In the genomic region with DNA sequence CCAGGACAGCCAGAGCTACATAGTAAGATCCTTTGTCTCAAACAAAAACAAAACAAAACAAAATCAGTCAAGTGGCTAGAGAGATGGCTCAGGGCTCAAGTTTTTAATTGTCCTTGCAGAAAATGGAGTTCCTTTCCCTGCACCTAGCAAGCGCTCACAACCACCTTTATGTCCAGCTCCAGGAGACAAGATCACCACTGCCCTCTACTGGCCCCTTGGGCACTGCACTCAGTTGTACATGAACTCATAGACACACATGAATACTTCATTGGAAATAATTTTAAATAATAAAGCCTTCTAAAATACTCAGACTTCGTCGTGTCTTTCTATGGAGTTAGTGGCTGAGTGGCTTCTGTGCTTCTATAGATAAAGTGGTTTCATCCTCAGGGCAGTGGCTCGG, we compare ENCODE assay signal across 9 mouse cellular contexts. TPM values are rescaled to one million over a fixed set of nuclear protein-coding genes. Genes with fewer than 3 reads are reported as not detected.
DNase-seq lines count a peak whose midpoint lies in the region; ATAC-seq lines count a peak whose summit lies in the region.
"Had no signal": no experiment of that assay in that cellular context is flagged by ENCODE, and none has a peak within 500 bp of the region (broad histone marks: within the 10 kb centered on the region; RNA-seq: fewer than 3 reads in every experiment).

No protein-coding gene starts in this region.

- ATAC-seq in midbrain, embryonic 15.5 days (replicated peaks) = no peak
- no peak for ATAC-seq in liver, embryonic 13.5 days (ENCODE audit: low read depth)

- H3K4me2 ChIP-seq in midbrain, embryonic 15.5 days = no peak overlapping the region
- no peak overlapping the region for H3K4me2 ChIP-seq in liver, embryonic 13.5 days

- DNase-seq in midbrain, embryonic 10.5 days (ENCODE audit: low spot score) = peak; percentile 67
- peak; percentile 40 for DNase-seq in T-cell, adult 2 months (ENCODE audit: low spot score)
- peak; percentile 43 to 45 for DNase-seq in cerebellum, postnatal 36 days
- peak; percentile 70 for DNase-seq in heart, postnatal 4 days
- DNase-seq in liver, embryonic 13.5 days = peak; percentile 42
- peak; percentile 29 for DNase-seq in right cerebral cortex, postnatal 25 days

- H3K27me3 ChIP-seq in midbrain, embryonic 10.5 days (ENCODE audit: low read depth, poor library complexity, severe bottlenecking) = peaks cover 31% of the 10 kb centered on the region
- H3K27me3 ChIP-seq in midbrain, embryonic 15.5 days (replicated peaks) = peaks cover 15% of the 10 kb centered on the region; the same call in 1 of the 2 replicates
- H3K27me3 ChIP-seq in liver, embryonic 13.5 days = peaks cover 18% of the 10 kb centered on the region

- no peaks in the 10 kb centered on the region for H3K36me3 ChIP-seq in midbrain, embryonic 10.5 days
- no peaks in the 10 kb centered on the region for H3K36me3 ChIP-seq in midbrain, embryonic 15.5 days (replicated peaks)
- no peaks in the 10 kb centered on the region for H3K36me3 ChIP-seq in liver, embryonic 13.5 days

- no peak overlapping the region for H3K4me3 ChIP-seq in midbrain, embryonic 10.5 days
- H3K4me3 ChIP-seq in midbrain, embryonic 15.5 days = no peak overlapping the region
- no peak overlapping the region for H3K4me3 ChIP-seq in liver, embryonic 13.5 days (replicated peaks)

- no peak overlapping the region for H3K27ac ChIP-seq in midbrain, embryonic 10.5 days (replicated peaks)
- H3K27ac ChIP-seq in midbrain, embryonic 15.5 days = no peak overlapping the region
- H3K27ac ChIP-seq in liver, embryonic 13.5 days = no peak overlapping the region

- H3K9ac ChIP-seq in midbrain, embryonic 15.5 days = no peak overlapping the region
- H3K9ac ChIP-seq in liver, embryonic 13.5 days = no peak overlapping the region

- 32% methylated on average over 4 of the region's 4 CpGs for WGBS in midbrain, embryonic 10.5 days
- 34% methylated on average over 4 of the region's 4 CpGs for WGBS in midbrain, embryonic 15.5 days
- 30% methylated on average over 4 of the region's 4 CpGs for WGBS in liver, embryonic 13.5 days (ENCODE audit: insufficient replicate concordance)

- H3K4me1 ChIP-seq in midbrain, embryonic 10.5 days = peaks cover 6% of the 10 kb centered on the region
- H3K4me1 ChIP-seq in midbrain, embryonic 15.5 days = 0 out of 2 replicates have a peak, but pooled peaks cover 6% of the 10 kb centered on the region
- H3K4me1 ChIP-seq in liver, embryonic 13.5 days (replicated peaks) = peaks cover 9% of the 10 kb centered on the region

- H3K9me3 ChIP-seq in midbrain, embryonic 10.5 days (replicated peaks) = no peaks in the 10 kb centered on the region
- H3K9me3 ChIP-seq in midbrain, embryonic 15.5 days = no peaks in the 10 kb centered on the region
- H3K9me3 ChIP-seq in liver, embryonic 13.5 days (replicated peaks) = no peaks in the 10 kb centered on the region

RNA-seq across cellular contexts. Expression of a gene that starts 8.2 kb away (rescaled TPM):
- not detected in 2 replicates for polyA plus RNA-seq in midbrain, embryonic 10.5 days (2016; fragmentation: Nextera tagmentation; extraction: Ambion mirVana)
- 5.1 and 6.9 TPM in 2 replicates for polyA plus RNA-seq in midbrain, embryonic 15.5 days (2015; fragmentation: Nextera tagmentation; extraction: Ambion mirVana)
- not detected for total RNA-seq in heart, postnatal 4 days (2021)
- not detected in 2 replicates for polyA plus RNA-seq in liver, embryonic 13.5 days (2015; fragmentation: Nextera tagmentation; extraction: Ambion mirVana)

RNA-seq across cellular contexts. Expression of a gene that starts 9.7 kb away (rescaled TPM):
- 7.7 and 7.8 TPM in 2 replicates for polyA plus RNA-seq in midbrain, embryonic 10.5 days (2016; fragmentation: Nextera tagmentation; extraction: Ambion mirVana)
- polyA plus RNA-seq in midbrain, embryonic 15.5 days (2015; fragmentation: Nextera tagmentation; extraction: Ambion mirVana) = 9.5 and 9.6 TPM in 2 replicates
- total RNA-seq in heart, postnatal 4 days (2021) = 1 to 10 TPM; 3.4 to 3.5 TPM
- 5.4 and 5.6 TPM in 2 replicates for polyA plus RNA-seq in liver, embryonic 13.5 days (2015; fragmentation: Nextera tagmentation; extraction: Ambion mirVana)

RNA-seq across cellular contexts. Expression of a gene that starts 17.2 kb away (rescaled TPM):
- not detected in 2 replicates for polyA plus RNA-seq in midbrain, embryonic 10.5 days (2016; fragmentation: Nextera tagmentation; extraction: Ambion mirVana)
- not detected in 2 replicates for polyA plus RNA-seq in midbrain, embryonic 15.5 days (2015; fragmentation: Nextera tagmentation; extraction: Ambion mirVana)
- not detected for total RNA-seq in heart, postnatal 4 days (2021)
- not detected in 2 replicates for polyA plus RNA-seq in liver, embryonic 13.5 days (2015; fragmentation: Nextera tagmentation; extraction: Ambion mirVana)
- total RNA-seq: layer of hippocampus, adult 8-10 months had no signal
- polyA plus RNA-seq: stomach, embryonic 16.5 days had no signal
